Mouse (Mus musculus): Measurements from ENCODE around the gene Ksr1.

The Ksr1 gene

GRCm38 (mm10) chr11:79067172-79067571 lies 79.0 kb downstream of the Ksr1 start:
- 94% methylated on average over 4 of the region's 4 CpGs for WGBS

- WGBS: 91% methylated on average over 2 of the region's 2 CpGs
Observed at GRCm38 (mm10) chr11:79066191-79066530, 80.0 kb downstream of the Ksr1 start.

GRCm38 (mm10) chr11:79065463-79066190 lies 80.6 kb downstream of the Ksr1 start:
- WGBS: 60% methylated on average over 11 of the region's 11 CpGs

- WGBS: 87% methylated on average over 8 of the region's 8 CpGs
Observed at GRCm38 (mm10) chr11:79064311-79064710, 81.9 kb downstream of the Ksr1 start.

- WGBS: 68% methylated on average over 7 of the region's 7 CpGs
Observed at GRCm38 (mm10) chr11:79063616-79064015, 82.6 kb downstream of the Ksr1 start.

- WGBS: 63% methylated on average over 5 of the region's 5 CpGs
Observed at GRCm38 (mm10) chr11:79062897-79063296, 83.3 kb downstream of the Ksr1 start.

GRCm38 (mm10) chr11:79061839-79062238 lies 84.4 kb downstream of the Ksr1 start:
- WGBS: 85% methylated on average over 7 of the region's 7 CpGs

- 80% methylated on average over 5 of the region's 5 CpGs for WGBS
Observed at GRCm38 (mm10) chr11:79059850-79060249, 86.4 kb downstream of the Ksr1 start.

GRCm38 (mm10) chr11:79059062-79059461 lies 87.1 kb downstream of the Ksr1 start:
- WGBS: 93% methylated on average over 4 of the region's 4 CpGs

GRCm38 (mm10) chr11:79058610-79059009 lies 87.6 kb downstream of the Ksr1 start:
- WGBS: 76% methylated on average over 6 of the region's 6 CpGs

- WGBS: 72% methylated on average over 4 of the region's 4 CpGs
Observed at GRCm38 (mm10) chr11:79057809-79058208, 88.4 kb downstream of the Ksr1 start.

GRCm38 (mm10) chr11:79056891-79057290 lies 89.3 kb downstream of the Ksr1 start:
- 63% methylated on average over 4 of the region's 4 CpGs for WGBS

GRCm38 (mm10) chr11:79056027-79056426 lies 90.2 kb downstream of the Ksr1 start:
- 55% methylated on average over 2 of the region's 2 CpGs for WGBS

- WGBS: 90% methylated on average over 8 of the region's 8 CpGs
Observed at GRCm38 (mm10) chr11:79055161-79055560, 91.0 kb downstream of the Ksr1 start.

- WGBS: 80% methylated on average over 9 of the region's 9 CpGs
Observed at GRCm38 (mm10) chr11:79054161-79055152, 91.8 kb downstream of the Ksr1 start.

- WGBS: 71% methylated on average over 6 of the region's 6 CpGs
Observed at GRCm38 (mm10) chr11:79052769-79053168, 93.4 kb downstream of the Ksr1 start.

GRCm38 (mm10) chr11:79051522-79051921 lies 94.7 kb downstream of the Ksr1 start:
- WGBS: 82% methylated on average over 9 of the region's 9 CpGs

GRCm38 (mm10) chr11:79050781-79051507 lies 95.3 kb downstream of the Ksr1 start:
- WGBS: 94% methylated on average over 16 of the region's 16 CpGs

- 82% methylated on average over 4 of the region's 4 CpGs for WGBS
Observed at GRCm38 (mm10) chr11:79048906-79049305, 97.3 kb downstream of the Ksr1 start.

- 79% methylated on average over 11 of the region's 11 CpGs for WGBS
Observed at GRCm38 (mm10) chr11:79047180-79047727, 99.0 kb downstream of the Ksr1 start.

GRCm38 (mm10) chr11:79046561-79047155 lies 99.5 kb downstream of the Ksr1 start:
- 79% methylated on average over 8 of the region's 8 CpGs for WGBS

All from cerebral cortex, adult 2 months (tissue).